Mouse (Mus musculus): ENCODE results near the gene Mtf1. TPM values are rescaled to one million over a fixed set of nuclear protein-coding genes. Genes with fewer than 3 reads are reported as not detected.

Mtf1 gene
- total RNA-seq, 2 experiments from 2014 or later = 11.4 to 13.1 TPM

GRCm38 (mm10) chr4:124856294-124856693 is 54.4 kb downstream of the Mtf1 start:
- DNase-seq = no peak

- no peak for DNase-seq
These were observed 56.5 kb downstream of the Mtf1 start for GRCm38 (mm10) chr4:124858370-124858769.

DNA sequence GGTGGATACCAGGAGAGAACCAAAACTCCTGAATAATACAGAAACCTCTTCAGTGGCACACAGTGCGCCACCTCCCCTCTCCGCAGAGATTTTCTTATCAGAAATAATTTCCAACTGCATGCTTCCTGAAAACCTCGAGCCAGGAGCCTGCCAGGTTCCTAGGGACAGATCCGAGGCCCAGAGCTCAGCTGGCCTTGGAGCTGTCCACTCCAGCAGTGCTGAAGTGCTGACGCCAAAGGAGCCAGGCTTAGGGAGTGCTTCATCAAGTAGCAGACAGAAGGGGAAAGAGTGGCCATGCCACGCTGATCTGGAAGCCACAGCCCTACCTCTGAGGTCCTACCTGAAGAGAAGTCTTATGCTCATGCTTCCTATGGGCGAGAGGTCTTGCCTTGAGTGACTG is 58.5 kb downstream of the Mtf1 start:
- DNase-seq = no peak

DNA sequence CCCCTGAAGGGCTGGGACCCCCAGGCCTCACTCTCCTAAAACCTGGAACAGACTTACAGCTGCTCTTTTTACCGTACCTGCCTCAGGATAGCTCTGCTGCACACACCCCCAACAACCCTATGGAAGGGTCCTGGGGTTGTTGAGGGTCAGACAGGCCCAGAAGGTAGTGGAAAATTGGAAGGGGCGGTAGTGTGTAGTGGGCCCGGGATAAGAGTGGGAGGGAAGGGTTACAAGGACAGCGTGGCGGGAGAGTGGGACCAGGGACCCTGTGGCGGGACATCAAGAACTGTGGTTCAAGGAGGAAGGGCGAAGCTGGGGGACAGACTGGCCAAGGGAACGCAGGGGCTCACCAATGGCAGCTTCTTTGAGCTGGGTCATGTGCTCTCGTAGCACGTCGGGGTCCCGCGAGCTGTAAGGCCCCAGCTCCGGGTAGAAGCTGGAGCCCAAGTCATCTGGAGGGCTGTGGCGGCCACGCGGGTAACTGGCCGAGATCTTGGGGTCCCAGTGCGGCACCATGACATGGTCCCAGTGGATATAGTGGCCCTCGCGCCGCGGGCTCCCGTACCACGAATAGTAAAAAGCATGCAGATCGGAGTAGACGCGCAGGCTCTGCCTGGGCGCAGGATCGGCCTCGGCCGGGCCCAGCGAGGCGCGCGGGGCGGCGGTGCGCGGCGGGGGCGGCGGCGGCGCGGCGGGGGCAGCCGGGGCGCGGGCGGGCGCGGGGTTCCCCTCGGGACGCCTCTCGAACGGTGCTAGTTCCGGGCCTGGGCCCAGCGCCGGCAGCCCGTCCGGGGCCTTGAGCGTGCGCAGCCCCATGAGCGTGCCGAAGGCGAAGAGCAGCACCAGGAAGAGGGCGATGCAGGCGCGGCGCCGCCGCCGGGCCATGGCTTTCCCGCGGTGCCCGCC is 59.6 kb downstream of the Mtf1 start, which contains the start of gene Maneal:
Gene Maneal, minus strand, starts transcription at position 889 of the 906 bp plus-strand sequence.
- no peak for DNase-seq

- DNase-seq = no peak
These were observed 70.8 kb downstream of the Mtf1 start for GRCm38 (mm10) chr4:124872719-124873118.

DNA sequence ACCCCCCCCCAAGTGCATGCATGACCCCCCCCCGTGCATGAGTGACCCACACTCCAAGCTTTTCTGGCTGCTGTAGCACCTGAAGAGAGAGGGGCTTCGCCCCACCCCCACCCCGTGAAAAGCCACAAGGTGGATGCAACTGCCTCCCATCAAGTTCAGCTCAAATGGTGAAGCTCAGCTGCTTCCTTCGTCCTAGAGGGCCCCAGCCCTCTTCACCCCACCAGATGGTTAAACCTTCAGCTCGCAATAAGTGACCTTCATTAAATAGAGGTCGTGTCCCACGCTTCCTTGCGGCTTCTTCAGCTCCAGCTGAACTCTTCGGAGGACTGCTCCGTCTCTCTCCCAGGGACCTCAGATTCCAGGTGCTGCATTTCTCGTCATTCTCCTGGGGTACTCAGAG is 78.7 kb downstream of the Mtf1 start, which contains the start of gene Epha10:
Gene Epha10, plus strand, starts transcription at position 301 of the 400 bp plus-strand sequence.
- no peak for DNase-seq

DNA sequence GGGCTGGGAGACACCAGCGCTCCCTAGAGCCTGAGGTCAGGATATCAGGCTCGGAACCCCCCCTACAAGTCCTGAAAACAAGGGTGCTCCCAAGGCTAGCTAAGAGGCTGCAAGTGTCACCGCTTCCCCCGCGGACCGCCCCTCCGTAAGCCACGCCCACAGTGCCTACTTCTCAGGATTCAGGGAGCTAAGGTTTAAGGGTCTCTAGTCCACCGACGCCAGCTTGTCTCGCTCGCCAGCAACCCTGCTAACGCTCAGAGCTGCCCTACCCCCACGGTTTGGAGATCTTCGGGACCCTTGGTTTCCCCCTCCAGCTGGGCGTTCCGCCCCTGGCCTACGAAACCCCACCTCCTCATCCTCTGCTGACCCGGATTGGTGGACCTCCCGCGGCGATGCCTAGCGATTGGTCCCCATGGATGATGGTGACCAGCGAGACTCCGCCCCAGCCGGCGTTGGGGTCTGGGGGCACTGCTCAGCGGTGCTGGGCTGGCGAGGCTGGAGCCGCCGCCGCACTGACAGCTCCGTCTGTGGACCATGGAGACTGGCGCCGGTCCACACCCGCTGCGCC is 79.5 kb downstream of the Mtf1 start:
- DNase-seq = no peak

GRCm38 (mm10) chr4:124882151-124882729 is 80.3 kb downstream of the Mtf1 start:
- DNase-seq = no peak

- DNase-seq = no peak
These were observed 86.8 kb downstream of the Mtf1 start for GRCm38 (mm10) chr4:124888702-124889101.

DNA sequence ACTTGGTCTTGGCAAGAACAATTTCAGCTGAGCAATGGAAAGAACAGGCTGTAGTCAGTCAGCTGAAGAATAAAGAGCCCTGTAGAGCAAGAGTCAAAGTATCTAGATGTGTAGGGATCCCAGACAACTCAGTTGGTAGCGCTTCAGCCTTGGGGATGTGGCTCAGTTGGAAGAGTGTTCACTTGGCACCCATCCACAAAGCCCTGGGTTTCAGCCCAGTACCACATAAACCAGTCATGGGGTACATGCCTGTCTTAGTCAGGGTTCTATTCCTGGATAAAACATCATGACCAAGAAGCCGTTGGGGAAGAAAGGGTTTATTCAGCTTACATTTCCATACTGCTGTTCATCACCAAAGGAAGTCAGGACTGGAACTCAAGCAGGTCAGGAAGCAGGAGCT is 88.0 kb downstream of the Mtf1 start:
- DNase-seq = no peak

- DNase-seq = no peak
These were observed 88.9 kb downstream of the Mtf1 start for GRCm38 (mm10) chr4:124890831-124891230.

- no peak for DNase-seq
These were observed 91.9 kb downstream of the Mtf1 start for GRCm38 (mm10) chr4:124893769-124894168.

- no peak for DNase-seq
These were observed 92.9 kb downstream of the Mtf1 start for GRCm38 (mm10) chr4:124894508-124895428.

DNA sequence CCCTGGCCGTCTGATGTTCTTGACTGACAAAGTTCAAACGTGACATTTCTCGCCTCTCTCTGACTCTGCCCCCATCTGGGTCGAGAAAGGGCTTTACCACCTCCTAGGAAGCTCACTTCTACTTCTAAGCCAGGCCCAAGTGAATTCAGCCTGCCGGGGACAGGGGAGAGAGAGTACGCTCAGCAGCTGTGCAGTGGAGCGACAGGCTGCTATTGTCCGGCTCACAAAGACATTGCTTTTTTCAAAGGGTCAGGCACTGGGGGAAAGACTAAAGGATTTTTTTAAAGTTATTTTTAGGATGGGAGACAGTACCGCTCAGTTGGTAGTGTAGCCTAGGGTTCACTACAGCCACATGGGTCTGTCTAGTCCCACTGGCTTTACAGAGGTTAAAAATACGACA is 96.5 kb downstream of the Mtf1 start:
- DNase-seq = no peak

Other genes starting within 250 kb of the Mtf1 start
- not detected for gene 3100002H09Rik, start 191.3 kb upstream of the Mtf1 start, total RNA-seq (2021)
- gene Pou3f1, start 145.3 kb upstream of the Mtf1 start, total RNA-seq (2021) = under 1 TPM; 0.38 to 0.43 TPM
- gene Utp11, start 108.5 kb upstream of the Mtf1 start, total RNA-seq (2021) = 10 to 100 TPM; 16.1 to 18.3 TPM
- 100 to 1,000 TPM; 200 to 220 TPM for gene Fhl3, start 101.4 kb upstream of the Mtf1 start, total RNA-seq (2021)
- gene Sf3a3, start 87.3 kb upstream of the Mtf1 start, total RNA-seq (2021) = 10 to 100 TPM; 10.8 to 11.3 TPM
- 10 to 100 TPM in 1 of 2 experiments, 1 to 10 TPM in 1; 8.8 to 10.3 TPM for gene Inpp5b, start 60.3 kb upstream of the Mtf1 start, total RNA-seq (2021)
- gene Yrdc, start 48.6 kb downstream of the Mtf1 start, total RNA-seq (2021) = 10 to 100 TPM in 1 of 2 experiments, 1 to 10 TPM in 1; 6.4 to 10.9 TPM
- gene 1110065P20Rik, start 49.1 kb downstream of the Mtf1 start, total RNA-seq (2021) = 10 to 100 TPM; 17.1 to 21.0 TPM
- gene Maneal, start 60.1 kb downstream of the Mtf1 start, total RNA-seq (2021) = under 1 TPM; 0.18 to 0.35 TPM
- gene Epha10, start 78.8 kb downstream of the Mtf1 start, total RNA-seq (2021) = not detected
- 1 to 10 TPM; 6.7 to 6.8 TPM for gene 9930104L06Rik, start 134.9 kb downstream of the Mtf1 start, total RNA-seq (2021)
- under 1 TPM; 0.61 to 0.99 TPM for gene Cdca8, start 137.2 kb downstream of the Mtf1 start, total RNA-seq (2021)
- under 1 TPM; 0.41 to 0.72 TPM for gene Rspo1, start 184.3 kb downstream of the Mtf1 start, total RNA-seq (2021)
- 10 to 100 TPM; 25.0 to 25.7 TPM for gene Gnl2, start 214.5 kb downstream of the Mtf1 start, total RNA-seq (2021)